Mouse (Mus musculus): ENCODE measurements at regions not wholly inside any gene's neighbourhood (a gene's known extent, or its start where the extent isn't known, plus 50 kb on each side); places are given as distances from the start of the nearest gene placed in this dataset.

DNA sequence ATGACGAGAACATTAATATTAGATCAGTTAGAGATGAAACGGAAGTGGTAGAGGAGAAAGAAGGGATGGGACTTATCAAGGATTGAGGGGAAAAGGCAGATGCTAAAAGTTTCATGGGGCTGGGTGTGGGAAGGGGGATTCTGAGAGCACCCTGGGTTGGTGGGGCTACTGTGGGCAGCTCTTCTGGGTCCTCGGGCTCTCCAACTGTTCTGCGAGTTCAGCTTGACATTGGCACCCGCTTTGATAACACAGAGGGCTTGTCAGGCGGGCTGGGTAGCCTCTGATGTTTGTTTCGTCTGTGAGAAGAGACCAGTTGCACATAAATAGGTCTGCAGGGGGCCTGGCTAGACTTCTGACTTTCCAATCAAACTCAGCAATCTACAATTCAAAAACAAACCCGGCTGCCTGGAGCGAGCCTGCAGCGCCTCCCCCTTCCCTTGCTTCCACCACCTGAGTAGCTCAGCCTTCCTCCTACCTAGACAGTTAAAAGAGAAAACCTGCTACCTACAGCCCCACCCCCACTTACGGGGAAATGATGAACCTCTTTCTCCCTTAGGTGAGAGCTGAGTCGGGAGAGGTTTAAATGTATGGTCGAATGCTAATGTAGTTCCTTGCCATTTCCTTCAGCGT, 143.4 kb downstream of the Trim29 start:
- TF ChIP-seq EP300 (IDR thresholded peaks at IDR 0.05; ENCODE audit: insufficient read depth, low read depth, low read length) (peak; percentile 86), CTCF (IDR thresholded peaks at IDR 0.05; ENCODE audit: low read depth, low read length) (no peak), POLR2A (IDR thresholded peaks at IDR 0.05; ENCODE audit: insufficient read depth, low read length) (no peak)
